Mouse (Mus musculus): Measurements from ENCODE around the gene Samd4b. TPM values are rescaled to one million over a fixed set of nuclear protein-coding genes. Genes with fewer than 3 reads are reported as not detected.

The Samd4b gene
- polyA plus RNA-seq (2014; fragmentation: Nextera tagmentation; extraction: Ambion mirVana), result 23.5 and 25.2 TPM in 2 replicates

DNA sequence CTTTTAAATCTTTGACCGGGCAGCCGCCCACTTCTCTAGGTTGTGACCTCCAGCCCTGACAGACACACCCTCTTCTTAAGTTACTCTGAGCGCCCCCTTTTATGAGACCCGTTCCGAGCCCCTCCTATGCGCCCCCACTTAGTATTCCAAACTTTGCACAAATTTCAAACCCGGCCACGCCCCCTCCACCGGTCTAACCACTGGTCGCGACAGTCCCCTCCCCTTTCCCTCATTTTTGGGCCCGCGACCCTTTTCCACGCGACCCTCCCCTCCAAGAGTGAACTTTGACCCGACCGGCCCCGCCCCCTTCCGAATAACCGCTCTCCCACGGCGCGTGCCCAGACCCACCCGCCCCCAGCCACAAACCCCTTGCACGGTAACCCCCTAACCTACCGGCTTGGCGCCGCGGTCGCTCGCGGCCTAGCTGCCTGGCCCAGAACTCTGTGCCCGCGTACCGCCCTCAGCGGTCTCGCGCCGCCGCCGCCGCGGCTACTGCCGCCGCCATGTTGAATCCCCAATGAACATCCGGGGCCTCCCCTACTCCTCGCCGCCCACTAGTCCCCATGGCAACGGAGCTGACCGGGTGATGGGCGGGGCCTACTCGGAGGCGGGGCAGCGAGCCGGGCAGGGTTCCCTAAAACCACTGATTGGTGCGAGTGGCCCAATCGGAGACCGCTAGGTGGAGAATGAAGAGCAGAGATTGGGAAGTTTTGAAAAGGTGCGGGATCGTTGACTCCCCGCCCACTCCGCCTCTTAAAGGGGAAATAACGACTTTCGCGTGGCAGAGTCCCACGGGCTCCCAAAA is at the start of gene Samd4b, which contains the start of gene Pak4:
Samd4b (minus strand) TSS at position 503 of the 805 bp plus-strand sequence.
Pak4 (minus strand) TSS at position 544 of the 805 bp plus-strand sequence.
- H3K4me3 ChIP-seq (ENCODE audit: control insufficient read depth in 1 of 2, insufficient read depth in 1 of 2, low read depth in 1 of 2, low read length in 2 of 2), result peak within 1 kb of the TSS; percentile 63 to 79
- WGBS, result under 1% methylated on average over 66 of the region's 66 CpGs
- peaks cover 26 to 44% of the 10 kb centered on the region in 2 experiments for H3K4me1 ChIP-seq (ENCODE audit: control insufficient read depth in 2 of 2, insufficient read depth in 2 of 2, low read length in 2 of 2)

GRCm38 (mm10) chr7:28647016-28647415 is 49.1 kb upstream of the Samd4b start:
- H3K9me3 ChIP-seq (ENCODE audit: control insufficient read depth, low read length), result peaks cover 2% of the 10 kb centered on the region; the same call in 1 of the 2 replicates
- no peak overlapping the region for H3K4me3 ChIP-seq (ENCODE audit: control insufficient read depth in 1 of 2, insufficient read depth in 1 of 2, low read depth in 1 of 2, low read length in 2 of 2)
- H3K27ac ChIP-seq (replicated peaks in 1 of 2; ENCODE audit: control insufficient read depth in 1 of 2, insufficient read depth in 1 of 2, low read depth in 2 of 2, low read length in 2 of 2), result no peak overlapping the region
- H3K27me3 ChIP-seq (ENCODE audit: control insufficient read depth, insufficient read depth, low read length), result no peaks in the 10 kb centered on the region
- no peaks in the 10 kb centered on the region for H3K4me1 ChIP-seq (ENCODE audit: control insufficient read depth in 2 of 2, insufficient read depth in 2 of 2, low read length in 2 of 2)
- no peak overlapping the region for H3K9ac ChIP-seq (ENCODE audit: low read length)
- no peak overlapping the region for H3K4me2 ChIP-seq (ENCODE audit: low read length)
- 52% methylated on average over 7 of the region's 7 CpGs for WGBS
- no peaks in the 10 kb centered on the region for H3K36me3 ChIP-seq (ENCODE audit: control insufficient read depth, insufficient read depth, low read length)
- no peak for ATAC-seq (ENCODE audit: insufficient number of reproducible peaks, insufficient read depth, low FRiP score, low read depth)

More for the DNA sequence above, at the start of gene Samd4b, which contains the start of gene Pak4:
- no peaks in the 10 kb centered on the region for H3K9me3 ChIP-seq (ENCODE audit: control insufficient read depth, low read length)
- peaks cover 7% of the 10 kb centered on the region; the same call in 1 of the 2 replicates for H3K36me3 ChIP-seq (ENCODE audit: control insufficient read depth, insufficient read depth, low read length)
- no peaks in the 10 kb centered on the region for H3K27me3 ChIP-seq (ENCODE audit: control insufficient read depth, insufficient read depth, low read length)
- peak within 1 kb of the TSS; percentile 83 for H3K9ac ChIP-seq (ENCODE audit: low read length)
- H3K27ac ChIP-seq (replicated peaks in 1 of 2; ENCODE audit: control insufficient read depth in 1 of 2, insufficient read depth in 1 of 2, low read depth in 2 of 2, low read length in 2 of 2), result peak within 1 kb of the TSS; percentile 13 to 62; a peak in 3 of 4 replicates
- peak within 1 kb of the TSS; percentile 92 for H3K4me2 ChIP-seq (ENCODE audit: low read length)
- ATAC-seq (ENCODE audit: insufficient number of reproducible peaks, insufficient read depth, low FRiP score, low read depth), result peak; percentile 96

DNA sequence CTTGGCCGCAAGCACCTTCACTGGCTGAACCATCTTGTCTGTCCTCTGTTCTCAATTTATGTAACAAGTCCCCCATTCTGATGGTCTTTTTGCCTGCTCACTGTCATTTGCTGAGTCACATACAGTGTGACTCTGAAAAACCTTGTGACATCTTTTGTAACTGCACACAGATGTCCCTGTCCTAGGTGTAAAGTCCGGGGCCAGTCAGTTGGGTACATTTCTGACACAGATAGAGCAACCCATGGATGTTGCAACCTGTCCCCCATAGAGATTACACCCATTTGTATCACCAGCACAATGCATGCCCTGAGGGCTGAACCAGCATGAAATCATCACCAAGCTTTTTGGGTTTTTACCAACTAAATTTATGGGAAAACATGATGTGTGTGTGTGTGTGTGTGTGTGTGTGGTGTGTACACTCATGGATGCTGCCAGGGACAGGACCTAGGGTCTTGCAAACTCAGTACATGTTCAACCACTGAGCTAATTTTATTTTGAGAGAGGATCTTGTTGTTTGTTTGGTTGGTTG is 48.1 kb upstream of the Samd4b start:
- no peaks in the 10 kb centered on the region for H3K36me3 ChIP-seq (ENCODE audit: control insufficient read depth, insufficient read depth, low read length)
- H3K27me3 ChIP-seq (ENCODE audit: control insufficient read depth, insufficient read depth, low read length), result no peaks in the 10 kb centered on the region
- no peaks in the 10 kb centered on the region for H3K4me1 ChIP-seq (ENCODE audit: control insufficient read depth in 2 of 2, insufficient read depth in 2 of 2, low read length in 2 of 2)
- no peak overlapping the region for H3K27ac ChIP-seq (replicated peaks in 1 of 2; ENCODE audit: control insufficient read depth in 1 of 2, insufficient read depth in 1 of 2, low read depth in 2 of 2, low read length in 2 of 2)
- H3K9ac ChIP-seq (ENCODE audit: low read length), result no peak overlapping the region
- H3K9me3 ChIP-seq (ENCODE audit: control insufficient read depth, low read length), result peaks cover under 1% of the 10 kb centered on the region; the same call in 1 of the 2 replicates
- no peak overlapping the region for H3K4me3 ChIP-seq (ENCODE audit: control insufficient read depth in 1 of 2, insufficient read depth in 1 of 2, low read depth in 1 of 2, low read length in 2 of 2)
- no peak overlapping the region for H3K4me2 ChIP-seq (ENCODE audit: low read length)
- 83% methylated on average over 2 of the region's 2 CpGs for WGBS
- ATAC-seq (ENCODE audit: insufficient number of reproducible peaks, insufficient read depth, low FRiP score, low read depth), result no peak

DNA sequence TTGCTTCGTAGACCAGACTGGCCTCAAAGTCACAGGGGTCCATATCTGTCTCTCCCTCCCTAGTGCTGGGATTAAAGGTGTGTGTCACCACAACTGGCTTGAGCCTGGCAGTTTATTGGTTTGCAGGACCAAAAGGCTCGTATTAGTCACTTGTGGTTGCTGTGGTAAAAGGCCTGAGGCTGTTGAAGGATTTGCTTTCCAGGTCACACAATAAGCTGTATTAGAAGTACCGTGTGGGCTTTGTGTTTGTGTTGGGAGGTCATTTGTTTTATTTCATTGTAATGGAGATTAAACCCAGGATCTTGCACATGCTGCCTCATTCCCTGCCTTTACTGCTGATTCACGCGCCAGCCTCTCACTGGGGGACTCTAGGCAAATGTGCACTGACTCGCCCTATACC is 47.4 kb upstream of the Samd4b start:
- Histone ChIP-seq H3K4me1 (ENCODE audit: control insufficient read depth in 2 of 2, insufficient read depth in 2 of 2, low read length in 2 of 2) (no peaks in the 10 kb centered on the region), H3K9ac (ENCODE audit: low read length) (no peak overlapping the region), H3K36me3 (ENCODE audit: control insufficient read depth, insufficient read depth, low read length) (no peaks in the 10 kb centered on the region), H3K4me3 (ENCODE audit: control insufficient read depth in 1 of 2, insufficient read depth in 1 of 2, low read depth in 1 of 2, low read length in 2 of 2) (no peak overlapping the region), H3K9me3 (ENCODE audit: control insufficient read depth, low read length) (no peaks in the 10 kb centered on the region), H3K27me3 (ENCODE audit: control insufficient read depth, insufficient read depth, low read length) (no peaks in the 10 kb centered on the region), H3K27ac (replicated peaks in 1 of 2; ENCODE audit: control insufficient read depth in 1 of 2, insufficient read depth in 1 of 2, low read depth in 2 of 2, low read length in 2 of 2) (no peak overlapping the region), H3K4me2 (ENCODE audit: low read length) (no peak overlapping the region)
- 74% methylated on average over 6 of the region's 6 CpGs for WGBS
- ATAC-seq (ENCODE audit: insufficient number of reproducible peaks, insufficient read depth, low FRiP score, low read depth), result no peak

DNA sequence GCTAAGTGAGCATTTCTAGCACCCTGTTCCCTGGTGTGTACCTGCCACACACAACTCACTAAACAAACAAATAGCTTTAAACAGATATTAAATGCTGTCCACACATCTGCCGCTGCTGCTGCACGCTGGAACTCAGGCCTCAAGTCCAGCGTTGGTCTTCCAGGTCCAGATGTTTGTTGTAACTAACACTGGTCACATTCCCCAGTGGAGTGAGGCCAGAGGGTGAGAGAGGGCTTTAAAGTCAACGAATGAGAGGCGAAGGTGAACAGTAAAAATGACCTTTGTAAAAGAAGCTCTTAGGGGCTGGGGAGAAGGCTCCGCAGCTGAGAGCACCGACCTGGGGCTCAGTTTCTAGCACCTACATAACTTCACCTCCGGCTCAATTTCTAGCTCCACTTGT is 43.6 kb upstream of the Samd4b start:
- H3K27me3 ChIP-seq (ENCODE audit: control insufficient read depth, insufficient read depth, low read length), result no peaks in the 10 kb centered on the region
- H3K9ac ChIP-seq (ENCODE audit: low read length), result no peak overlapping the region
- H3K4me3 ChIP-seq (ENCODE audit: control insufficient read depth in 1 of 2, insufficient read depth in 1 of 2, low read depth in 1 of 2, low read length in 2 of 2), result no peak overlapping the region
- H3K27ac ChIP-seq (replicated peaks in 1 of 2; ENCODE audit: control insufficient read depth in 1 of 2, insufficient read depth in 1 of 2, low read depth in 2 of 2, low read length in 2 of 2), result no peak overlapping the region
- H3K4me1 ChIP-seq (ENCODE audit: control insufficient read depth in 2 of 2, insufficient read depth in 2 of 2, low read length in 2 of 2), result no peaks in the 10 kb centered on the region
- H3K4me2 ChIP-seq (ENCODE audit: low read length), result no peak overlapping the region
- no peak for ATAC-seq (ENCODE audit: insufficient number of reproducible peaks, insufficient read depth, low FRiP score, low read depth)
- WGBS, result 58% methylated on average over 8 of the region's 8 CpGs
- no peaks in the 10 kb centered on the region for H3K9me3 ChIP-seq (ENCODE audit: control insufficient read depth, low read length)
- no peaks in the 10 kb centered on the region for H3K36me3 ChIP-seq (ENCODE audit: control insufficient read depth, insufficient read depth, low read length)

GRCm38 (mm10) chr7:28637511-28637910 is 39.6 kb upstream of the Samd4b start:
- Histone ChIP-seq H3K4me1 (ENCODE audit: control insufficient read depth in 2 of 2, insufficient read depth in 2 of 2, low read length in 2 of 2) (no peaks in the 10 kb centered on the region; a peak in 1 of 4 replicates), H3K27ac (replicated peaks in 1 of 2; ENCODE audit: control insufficient read depth in 1 of 2, insufficient read depth in 1 of 2, low read depth in 2 of 2, low read length in 2 of 2) (no peak overlapping the region), H3K27me3 (ENCODE audit: control insufficient read depth, insufficient read depth, low read length) (no peaks in the 10 kb centered on the region), H3K9ac (ENCODE audit: low read length) (no peak overlapping the region; the same call in 1 of the 2 replicates), H3K4me3 (ENCODE audit: control insufficient read depth in 1 of 2, insufficient read depth in 1 of 2, low read depth in 1 of 2, low read length in 2 of 2) (no peak overlapping the region), H3K9me3 (ENCODE audit: control insufficient read depth, low read length) (no peaks in the 10 kb centered on the region), H3K36me3 (ENCODE audit: control insufficient read depth, insufficient read depth, low read length) (no peaks in the 10 kb centered on the region), H3K4me2 (ENCODE audit: low read length) (no peak overlapping the region)
- WGBS, result 8% methylated on average over 8 of the region's 8 CpGs
- no peak for ATAC-seq (ENCODE audit: insufficient number of reproducible peaks, insufficient read depth, low FRiP score, low read depth)

GRCm38 (mm10) chr7:28634128-28634527 is 36.2 kb upstream of the Samd4b start:
- Histone ChIP-seq H3K27ac (replicated peaks in 1 of 2; ENCODE audit: control insufficient read depth in 1 of 2, insufficient read depth in 1 of 2, low read depth in 2 of 2, low read length in 2 of 2) (no peak overlapping the region), H3K4me2 (ENCODE audit: low read length) (no peak overlapping the region), H3K9me3 (ENCODE audit: control insufficient read depth, low read length) (no peaks in the 10 kb centered on the region), H3K9ac (ENCODE audit: low read length) (no peak overlapping the region), H3K4me1 (ENCODE audit: control insufficient read depth in 2 of 2, insufficient read depth in 2 of 2, low read length in 2 of 2) (peaks cover 2 to 5% of the 10 kb centered on the region in 2 experiments; a peak in 2 of 4 replicates), H3K4me3 (ENCODE audit: control insufficient read depth in 1 of 2, insufficient read depth in 1 of 2, low read depth in 1 of 2, low read length in 2 of 2) (no peak overlapping the region), H3K27me3 (ENCODE audit: control insufficient read depth, insufficient read depth, low read length) (peaks cover 26% of the 10 kb centered on the region), H3K36me3 (ENCODE audit: control insufficient read depth, insufficient read depth, low read length) (no peaks in the 10 kb centered on the region)
- WGBS, result 50% methylated on average over 4 of the region's 4 CpGs
- no peak for ATAC-seq (ENCODE audit: insufficient number of reproducible peaks, insufficient read depth, low FRiP score, low read depth)
